In the genomic region with DNA sequence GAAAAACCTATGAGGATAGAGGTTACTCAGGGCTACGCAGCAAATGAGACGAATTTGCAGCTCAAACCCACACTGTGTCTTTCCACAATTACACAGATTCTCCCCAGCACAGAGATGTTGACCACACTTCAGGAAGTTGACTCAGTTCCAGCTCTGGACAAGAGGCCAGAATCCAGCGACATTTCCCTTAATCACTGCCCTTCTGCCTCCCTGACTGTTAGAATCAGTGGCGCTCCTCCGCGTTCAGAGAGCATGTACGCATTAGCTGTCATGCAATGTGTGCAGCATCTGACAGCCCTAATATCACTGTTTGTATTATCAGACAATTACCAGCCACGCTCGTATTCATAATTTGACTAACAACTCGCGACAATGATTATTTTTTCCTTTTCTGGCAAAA, we compare ENCODE assay signal across 11 mouse cellular contexts. TPM values are rescaled to one million over a fixed set of nuclear protein-coding genes. Genes with fewer than 3 reads are reported as not detected.
DNase-seq lines count a peak whose midpoint lies in the region; ATAC-seq lines count a peak whose summit lies in the region.
"Had no signal": no experiment of that assay in that cellular context is flagged by ENCODE, and none has a peak within 500 bp of the region (broad histone marks: within the 10 kb centered on the region; RNA-seq: fewer than 3 reads in every experiment).

No protein-coding gene starts in this region.

- no peak overlapping the region for H3K27ac ChIP-seq in heart, embryonic 11.5 days (ENCODE audit: low read depth, low read length)
- no peak overlapping the region for H3K27ac ChIP-seq in neural tube, embryonic 13.5 days (replicated peaks)
- H3K27ac ChIP-seq in neural tube, embryonic 15.5 days (replicated peaks), result peak overlapping the region; percentile 33; the same call in 1 of the 2 replicates
- H3K27ac ChIP-seq in liver, embryonic 11.5 days (ENCODE audit: low read depth, low read length), result no peak overlapping the region
- H3K27ac ChIP-seq: liver, embryonic 15.5 days had no signal

- H3K4me3 ChIP-seq in heart, embryonic 11.5 days (ENCODE audit: low read depth, low read length), result no peak overlapping the region
- H3K4me3 ChIP-seq in neural tube, embryonic 13.5 days, result no peak overlapping the region
- H3K4me3 ChIP-seq in neural tube, embryonic 15.5 days (replicated peaks), result no peak overlapping the region
- no peak overlapping the region for H3K4me3 ChIP-seq in liver, embryonic 11.5 days (ENCODE audit: low read depth, low read length)
- H3K4me3 ChIP-seq: erythroblast, embryonic 14.5 days; liver, embryonic 15.5 days had no signal

- no peak overlapping the region for H3K9ac ChIP-seq in heart, embryonic 11.5 days (ENCODE audit: low read depth, low read length)
- H3K9ac ChIP-seq in neural tube, embryonic 13.5 days, result no peak overlapping the region
- H3K9ac ChIP-seq in neural tube, embryonic 15.5 days (replicated peaks), result no peak overlapping the region
- no peak overlapping the region for H3K9ac ChIP-seq in liver, embryonic 11.5 days (ENCODE audit: low read depth, low read length)
- H3K9ac ChIP-seq: liver, embryonic 15.5 days had no signal

- no peaks in the 10 kb centered on the region for H3K36me3 ChIP-seq in heart, embryonic 11.5 days (ENCODE audit: control insufficient read depth, insufficient read depth, low read length)
- H3K36me3 ChIP-seq in neural tube, embryonic 13.5 days, result no peaks in the 10 kb centered on the region
- H3K36me3 ChIP-seq in neural tube, embryonic 15.5 days, result no peaks in the 10 kb centered on the region
- H3K36me3 ChIP-seq in liver, embryonic 11.5 days (ENCODE audit: control insufficient read depth, insufficient read depth, low read length), result no peaks in the 10 kb centered on the region
- H3K36me3 ChIP-seq: liver, embryonic 15.5 days had no signal

- DNase-seq in heart, adult 18-20 months, result peak; percentile 66 to 67
- no peak for DNase-seq in neural tube, embryonic 10.5 days (ENCODE audit: extremely low spot score, low spot score)
- peak; percentile 23 to 39 for DNase-seq in kidney, postnatal 25 days
- DNase-seq in adrenal gland, adult 18-20 months (ENCODE audit: low spot score in 2 of 2), result no peak
- no peak for DNase-seq in liver, embryonic 11.5 days (ENCODE audit: low spot score)

- H3K27me3 ChIP-seq in heart, embryonic 11.5 days (ENCODE audit: control insufficient read depth, insufficient read depth, low read length), result no peaks in the 10 kb centered on the region
- H3K27me3 ChIP-seq in neural tube, embryonic 13.5 days, result no peaks in the 10 kb centered on the region
- H3K27me3 ChIP-seq in neural tube, embryonic 15.5 days (replicated peaks), result no peaks in the 10 kb centered on the region
- no peaks in the 10 kb centered on the region for H3K27me3 ChIP-seq in liver, embryonic 11.5 days (replicated peaks; ENCODE audit: control insufficient read depth, insufficient read depth, low read length)
- H3K27me3 ChIP-seq: liver, embryonic 15.5 days had no signal

- H3K9me3 ChIP-seq in heart, embryonic 11.5 days (replicated peaks; ENCODE audit: control insufficient read depth, low read length), result no peaks in the 10 kb centered on the region
- H3K9me3 ChIP-seq in neural tube, embryonic 13.5 days, result no peaks in the 10 kb centered on the region
- H3K9me3 ChIP-seq in neural tube, embryonic 15.5 days (replicated peaks), result no peaks in the 10 kb centered on the region
- H3K9me3 ChIP-seq in liver, embryonic 11.5 days (ENCODE audit: control insufficient read depth, low read length), result no peaks in the 10 kb centered on the region
- H3K9me3 ChIP-seq: liver, embryonic 15.5 days had no signal

- 77% methylated on average over 11 of the region's 11 CpGs for WGBS in heart, embryonic 11.5 days (ENCODE audit: insufficient replicate concordance)
- WGBS in neural tube, embryonic 13.5 days, result 81% methylated on average over 11 of the region's 11 CpGs
- 64% methylated on average over 11 of the region's 11 CpGs for WGBS in neural tube, embryonic 15.5 days
- WGBS in liver, embryonic 11.5 days, result 69% methylated on average over 11 of the region's 11 CpGs

- no peak for ATAC-seq in heart, embryonic 11.5 days (replicated peaks; ENCODE audit: insufficient number of reproducible peaks, low FRiP score, low TSS enrichment)
- ATAC-seq in neural tube, embryonic 13.5 days (ENCODE audit: low read depth), result peak; percentile 61; the same call in 1 of the 2 replicates
- ATAC-seq in neural tube, embryonic 15.5 days (ENCODE audit: low FRiP score), result 0 out of 2 replicates have a peak, but pooled peaks have one; percentile 40
- ATAC-seq in liver, embryonic 11.5 days (replicated peaks; ENCODE audit: low FRiP score), result no peak

- H3K4me1 ChIP-seq in heart, embryonic 11.5 days (ENCODE audit: control insufficient read depth, insufficient read depth, low read length), result no peaks in the 10 kb centered on the region
- 0 out of 2 replicates have a peak, but pooled peaks cover 8% of the 10 kb centered on the region for H3K4me1 ChIP-seq in neural tube, embryonic 13.5 days (replicated peaks)
- peaks cover 3% of the 10 kb centered on the region; the same call in 1 of the 2 replicates for H3K4me1 ChIP-seq in neural tube, embryonic 15.5 days
- no peaks in the 10 kb centered on the region for H3K4me1 ChIP-seq in liver, embryonic 11.5 days (replicated peaks; ENCODE audit: control insufficient read depth, insufficient read depth, low read length)
- H3K4me1 ChIP-seq: liver, embryonic 15.5 days had no signal

- no peak overlapping the region for H3K4me2 ChIP-seq in heart, embryonic 11.5 days
- H3K4me2 ChIP-seq in neural tube, embryonic 13.5 days, result no peak overlapping the region
- H3K4me2 ChIP-seq in neural tube, embryonic 15.5 days, result peak overlapping the region; percentile 13; the same call in 1 of the 2 replicates
- H3K4me2 ChIP-seq in liver, embryonic 11.5 days, result no peak overlapping the region
- H3K4me2 ChIP-seq: liver, embryonic 15.5 days had no signal

RNA-seq across cellular contexts. Expression of a gene that starts 31.4 kb away (rescaled TPM):
- not detected for total RNA-seq in heart, adult 18-20 months (2021)
- not detected in 2 replicates for polyA plus RNA-seq in heart, embryonic 11.5 days (2014; fragmentation: Nextera tagmentation; extraction: Ambion mirVana)
- polyA plus RNA-seq in neural tube, embryonic 13.5 days (2015; fragmentation: Nextera tagmentation; extraction: Ambion mirVana), result not detected in 2 replicates
- polyA plus RNA-seq in neural tube, embryonic 15.5 days (2015; fragmentation: Nextera tagmentation; extraction: Ambion mirVana), result 0.22 TPM in 1 of 2 replicates, not detected in the other
- total RNA-seq in adrenal gland, adult 18-20 months (2021), result not detected
- not detected in 2 replicates for polyA plus RNA-seq in liver, embryonic 11.5 days (2014; fragmentation: Nextera tagmentation; extraction: Ambion mirVana)
- total RNA-seq: neutrophil, adult 5-6 weeks had no signal
- polyA plus RNA-seq: erythroblast, embryonic 14.5 days; liver, embryonic 15.5 days had no signal

Comparison
In these comparisons a context has a peak if more than half of its experiments do, and no peak if none do; other contexts are left out.
1. DNase-seq: peak in heart, adult 18-20 months (2 of 2) and kidney, postnatal 25 days (2 of 2); none in neural tube, embryonic 10.5 days (single experiment), adrenal gland, adult 18-20 months (0 of 2) and liver, embryonic 11.5 days (single experiment).
2. ATAC-seq: peak in neural tube, embryonic 13.5 days (single experiment) and neural tube, embryonic 15.5 days (single experiment); none in heart, embryonic 11.5 days (single experiment) and liver, embryonic 11.5 days (single experiment).